In the genomic region with DNA sequence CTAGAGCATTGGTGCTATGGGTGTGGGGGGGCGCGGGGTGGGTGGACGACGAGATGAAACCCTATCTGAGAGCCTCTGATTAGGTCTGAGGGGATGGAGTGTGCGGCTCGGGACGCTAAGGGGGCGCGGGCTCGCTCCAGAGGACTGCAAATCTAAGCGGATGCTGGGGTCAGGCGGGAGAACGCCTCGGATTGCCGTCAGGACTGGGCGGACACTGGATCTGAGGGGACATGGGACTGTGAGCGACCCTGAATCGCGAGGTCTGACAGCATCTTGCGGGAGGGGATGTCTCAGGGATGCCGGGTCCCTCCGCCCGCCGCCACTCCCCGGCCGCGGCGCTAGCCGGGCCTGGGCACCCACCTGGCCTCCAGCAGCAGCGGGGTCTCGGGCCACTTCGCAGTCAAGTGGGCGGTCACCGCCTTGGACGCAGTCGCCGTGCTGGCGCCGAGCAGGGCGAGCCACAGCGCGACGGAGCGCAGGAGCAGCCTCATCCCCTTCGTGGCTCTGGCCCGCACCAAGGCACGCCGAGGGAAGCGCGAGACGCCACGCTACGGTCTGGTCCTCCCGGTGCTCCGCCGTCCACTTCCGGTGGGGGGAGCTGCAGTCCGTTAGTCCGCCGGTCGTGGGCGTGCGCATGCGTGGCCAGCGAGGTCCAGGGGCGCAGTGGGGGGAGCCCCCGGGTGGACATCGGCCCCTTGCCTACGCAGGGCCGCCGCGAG, we compare ENCODE assay signal across 8 mouse cellular contexts. TPM values are rescaled to one million over a fixed set of nuclear protein-coding genes. Genes with fewer than 3 reads are reported as not detected.
A peak's percentile ranks its signal among the peaks of the same experiment; 100 is the strongest.
DNase-seq lines count a peak whose midpoint lies in the region; ATAC-seq lines count a peak whose summit lies in the region.

A gene (minus strand): TSS at position 580 of the 719 bp plus-strand sequence.

- peak within 1 kb of the TSS; percentile 89 for H3K9ac ChIP-seq in hindbrain, embryonic 12.5 days
- peak within 1 kb of the TSS; percentile 83 for H3K9ac ChIP-seq in lung, embryonic 15.5 days

- H3K27ac ChIP-seq in hindbrain, embryonic 12.5 days, result peak within 1 kb of the TSS; percentile 90
- H3K27ac ChIP-seq in lung, embryonic 15.5 days, result peak within 1 kb of the TSS; percentile 77

- H3K4me3 ChIP-seq in hindbrain, embryonic 12.5 days, result peak within 1 kb of the TSS; percentile 84
- H3K4me3 ChIP-seq in lung, embryonic 15.5 days, result peak within 1 kb of the TSS; percentile 85

- H3K36me3 ChIP-seq in hindbrain, embryonic 12.5 days, result no peaks in the 10 kb centered on the region
- no peaks in the 10 kb centered on the region for H3K36me3 ChIP-seq in lung, embryonic 15.5 days

- peaks cover 15% of the 10 kb centered on the region for H3K4me1 ChIP-seq in hindbrain, embryonic 12.5 days
- peaks cover 5% of the 10 kb centered on the region for H3K4me1 ChIP-seq in lung, embryonic 15.5 days

- H3K27me3 ChIP-seq in hindbrain, embryonic 12.5 days, result no peaks in the 10 kb centered on the region
- no peaks in the 10 kb centered on the region for H3K27me3 ChIP-seq in lung, embryonic 15.5 days

- peak within 1 kb of the TSS; percentile 77 for H3K4me2 ChIP-seq in hindbrain, embryonic 12.5 days (replicated peaks)
- peak within 1 kb of the TSS; percentile 94 for H3K4me2 ChIP-seq in lung, embryonic 15.5 days

- peak; percentile 90 to 96 for DNase-seq in adrenal gland, adult (ENCODE audit: inconsistent age in 2 of 2, low spot score in 1 of 2)
- peak; percentile 97 to 98 for DNase-seq in cerebellum, postnatal 25 days
- peak; percentile 70 to 76 for DNase-seq in frontal cortex, postnatal 25 days (ENCODE audit: low spot score in 2 of 2)
- peak; percentile 86 for DNase-seq in layer of hippocampus, postnatal 14 days (ENCODE audit: low spot score in 2 of 2)
- DNase-seq in ovary, postnatal 14 days (ENCODE audit: low spot score), result peak; percentile 84
- peak; percentile 87 for DNase-seq in yolk sac, embryonic 10.5 days (ENCODE audit: low spot score)

- H3K9me3 ChIP-seq in hindbrain, embryonic 12.5 days (replicated peaks), result no peaks in the 10 kb centered on the region
- no peaks in the 10 kb centered on the region for H3K9me3 ChIP-seq in lung, embryonic 15.5 days

- peak; percentile 97 for ATAC-seq in hindbrain, embryonic 12.5 days (ENCODE audit: low FRiP score)
- ATAC-seq in lung, embryonic 15.5 days (ENCODE audit: borderline replicate concordance, extremely low read depth, low FRiP score, low TSS enrichment), result peak; percentile 95

- 1% methylated on average over 70 of the region's 72 CpGs for WGBS in hindbrain, embryonic 12.5 days
- under 1% methylated on average over 72 of the region's 72 CpGs for WGBS in lung, embryonic 15.5 days

RNA-seq across cellular contexts. Expression of the gene that starts here (rescaled TPM):
- polyA plus RNA-seq in hindbrain, embryonic 12.5 days (2016; fragmentation: Nextera tagmentation; extraction: Ambion mirVana), result 22.7 and 26.6 TPM in 2 replicates
- 10 to 100 TPM; 26.8 to 32.6 TPM for total RNA-seq in layer of hippocampus, postnatal 14 days (2021)
- polyA plus RNA-seq in lung, embryonic 15.5 days (2015; fragmentation: Nextera tagmentation; extraction: Ambion mirVana), result 12.6 and 20.3 TPM in 2 replicates

Comparison
In these comparisons a context has a peak if more than half of its experiments do, and no peak if none do; other contexts are left out.
1. Peak in every context shown above with its lines: DNase-seq, ATAC-seq, H3K4me3 ChIP-seq and H3K27ac ChIP-seq.